Mouse (Mus musculus) ES-Bruce4 (cell line): ENCODE measurements at regions not wholly inside any gene's neighbourhood (a gene's known extent, or its start where the extent isn't known, plus 50 kb on each side); places are given as distances from the start of the nearest gene placed in this dataset.

Experiments used
- CTCF ChIP-seq: IDR thresholded peaks from one replicate; pipeline ENCODE4 v1.8.1; 2011; ENCODE audit warnings: low read depth, low read length
- POLR2A ChIP-seq: IDR thresholded peaks from one replicate; pipeline ENCODE4 v1.8.1; 2011; ENCODE audit warnings: low read length; ENCODE audit not compliant: insufficient read depth

GRCm38 (mm10) chr14:19277777-19278385 is 140.8 kb downstream of the Gm21738 start:
- TF ChIP-seq CTCF (no peak), POLR2A (no peak)
